Mouse (Mus musculus) lung, adult 2 months (tissue): ENCODE data around the gene Apaf1. TPM values are rescaled to one million over a fixed set of nuclear protein-coding genes. Genes with fewer than 3 reads are reported as not detected.

ENCODE experiments used
- DNase-seq: peaks from one replicate; pipeline ENCODE4 v3.0.0; 2022
- H3K4me1 ChIP-seq: fragments of 200-500 bp; 2 replicates; pipeline ENCODE4 v1.6.1; 2011; ENCODE audit warnings: low read length; ENCODE audit not compliant: control insufficient read depth, insufficient read depth
- H3K4me3 ChIP-seq: fragments of 200-500 bp; replicated peaks from 2 replicates; pipeline ENCODE3; 2011; ENCODE audit warnings: low read depth, mild to moderate bottlenecking, control low read depth, low read length; ENCODE audit errors: extremely low read depth
- CTCF ChIP-seq: fragments of 200-500 bp; IDR thresholded peaks from 2 replicates; pipeline ENCODE4 v1.5.1; 2011; ENCODE audit warnings: mild to moderate bottlenecking, low read length, control low read depth; ENCODE audit not compliant: insufficient read depth
- POLR2A ChIP-seq: fragments of 200-500 bp; IDR thresholded peaks from 2 replicates; pipeline ENCODE4 v1.6.1; 2011; ENCODE audit warnings: low read depth, mild to moderate bottlenecking, control low read depth, low read length, borderline replicate concordance; ENCODE audit errors: extremely low read depth
- WGBS: fragments of 180-500 bp; shearing (Covaris S2); methylation state at CpG from one replicate; pipeline ENCODE4 v1.1.7; 2018; 5-methylcytosine and 5-hydroxymethylcytosine counted together
- polyA plus RNA-seq: library from polyadenylated mRNA; depleted of rRNA; stranded (reverse); fragments of >200 nt; gene quantifications from 2 replicates; pipeline ENCODE4 v1.2.3, GENCODE M21; 2012; rRNA removed

Apaf1 gene
- polyA plus RNA-seq, 1 experiment: 10.0 TPM

GRCm38 (mm10) chr10:90965671-90966315 is 116.8 kb downstream of the Apaf1 start:
- TF ChIP-seq CTCF (no peak), POLR2A (no peak)

DNA sequence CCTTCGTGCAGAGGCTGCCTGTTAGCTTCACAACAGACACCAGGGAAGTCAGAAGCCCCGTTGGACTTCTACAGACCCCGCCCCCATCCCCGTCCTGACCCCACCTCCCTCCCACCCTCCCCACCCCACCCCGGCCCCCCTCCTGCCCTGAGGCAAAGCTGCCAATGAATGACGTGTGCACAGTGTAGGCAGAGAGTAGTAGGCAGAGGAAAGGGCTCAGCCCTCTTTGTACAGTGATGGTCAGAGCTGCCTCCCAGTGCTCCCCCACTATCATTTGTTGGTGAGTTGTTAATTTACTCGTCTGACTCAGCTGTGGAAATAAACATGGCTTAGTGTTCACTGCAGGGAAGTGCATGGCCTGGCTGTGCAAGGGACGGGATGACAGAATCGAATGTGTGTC is 118.1 kb downstream of the Apaf1 start:
- H3K4me3 ChIP-seq: no peak overlapping the region
- TF ChIP-seq CTCF (no peak), POLR2A (no peak)
- H3K4me1 ChIP-seq: no peaks in the 10 kb centered on the region
- WGBS: 21% methylated on average over 9 of the region's 9 CpGs
- no peak for DNase-seq

More at GRCm38 (mm10) chr10:90965671-90966315, 116.8 kb downstream of the Apaf1 start:
- no peak for DNase-seq
- no peak overlapping the region for H3K4me3 ChIP-seq
- H3K4me1 ChIP-seq: peaks cover 4% of the 10 kb centered on the region; the same call in 1 of the 2 replicates
- 53% methylated on average over 14 of the region's 14 CpGs for WGBS

DNA sequence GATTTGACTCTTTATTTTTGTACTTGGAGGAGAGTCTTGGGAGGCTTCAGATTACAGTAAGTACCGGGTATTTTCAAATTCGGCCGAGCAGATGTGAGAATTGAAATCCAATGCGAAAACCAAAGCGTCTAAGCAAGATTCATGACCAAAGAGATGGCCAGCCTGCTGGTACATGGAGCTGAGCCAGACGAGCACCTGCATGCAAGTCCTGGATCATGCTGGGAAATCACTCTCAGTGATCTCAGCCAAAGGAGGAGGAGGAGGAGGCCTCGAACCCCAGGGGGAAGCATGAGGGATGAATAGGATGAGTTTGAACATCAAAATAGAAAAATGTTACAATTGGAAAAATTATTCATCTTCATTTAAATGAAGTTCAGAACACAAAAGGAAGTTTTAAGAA is 122.2 kb downstream of the Apaf1 start:
- no peaks in the 10 kb centered on the region for H3K4me1 ChIP-seq
- no peak for DNase-seq
- TF ChIP-seq CTCF (no peak), POLR2A (no peak)
- 78% methylated on average over 7 of the region's 7 CpGs for WGBS
- no peak overlapping the region for H3K4me3 ChIP-seq

DNA sequence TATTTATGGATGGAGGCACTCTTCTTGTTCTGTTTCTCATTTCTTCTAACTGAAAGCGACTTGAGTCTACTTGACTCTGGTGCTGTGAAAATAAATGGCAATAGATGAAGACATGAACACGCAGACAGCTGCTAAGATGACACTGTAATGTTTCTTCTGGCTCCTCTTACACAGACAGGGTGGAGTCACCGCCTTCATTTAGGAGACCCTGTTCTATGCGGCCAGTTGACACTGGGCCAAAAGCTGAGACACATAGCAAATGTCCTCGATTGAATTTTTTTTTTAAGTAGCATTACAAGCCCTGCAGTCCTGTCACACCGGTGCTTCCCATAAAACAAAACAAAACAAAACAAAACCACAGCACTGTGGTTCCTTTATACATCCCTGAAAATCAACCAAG is 128.7 kb downstream of the Apaf1 start:
- TF ChIP-seq POLR2A: no peak
- TF ChIP-seq CTCF: no peak
- Histone ChIP-seq H3K4me1 (no peaks in the 10 kb centered on the region), H3K4me3 (no peak overlapping the region)
- 64% methylated on average over 6 of the region's 6 CpGs for WGBS
- no peak for DNase-seq

DNA sequence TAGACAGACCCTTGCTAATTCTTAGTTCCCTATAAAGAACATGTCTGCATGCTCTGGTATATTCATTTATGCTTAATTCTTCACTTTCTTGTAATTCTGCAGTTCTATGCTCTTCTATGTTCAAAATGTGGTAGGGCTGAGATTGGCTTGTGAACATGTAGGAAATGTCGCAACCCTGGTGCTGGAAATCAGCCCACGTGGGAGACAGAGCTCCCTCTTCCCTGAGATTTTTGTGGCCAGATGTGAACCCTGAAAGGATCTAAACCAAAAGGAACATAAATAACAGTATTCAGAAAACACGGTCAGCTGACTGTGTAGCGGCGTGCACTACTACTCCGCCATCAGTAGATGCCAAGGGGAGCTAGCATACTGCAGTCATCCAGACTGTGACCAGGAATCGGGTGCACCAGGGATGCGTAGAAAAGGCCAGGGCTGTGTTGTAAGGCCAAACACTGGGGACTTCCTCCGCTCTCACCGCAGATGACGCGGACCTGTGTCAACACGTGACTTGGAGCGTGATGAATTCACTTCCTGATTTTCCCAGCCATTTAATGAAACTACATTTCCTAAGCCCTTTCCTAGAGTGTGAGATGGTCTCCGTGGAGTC is 129.4 kb downstream of the Apaf1 start:
- WGBS: 83% methylated on average over 15 of the region's 15 CpGs
- H3K4me1 ChIP-seq: no peaks in the 10 kb centered on the region
- TF ChIP-seq POLR2A: no peak
- TF ChIP-seq CTCF: no peak
- DNase-seq: no peak
- H3K4me3 ChIP-seq: no peak overlapping the region

GRCm38 (mm10) chr10:90947608-90948373 is 134.8 kb downstream of the Apaf1 start:
- TF ChIP-seq POLR2A: no peak
- TF ChIP-seq CTCF: no peak
- no peaks in the 10 kb centered on the region for H3K4me1 ChIP-seq
- H3K4me3 ChIP-seq: no peak overlapping the region
- no peak for DNase-seq
- 85% methylated on average over 18 of the region's 18 CpGs for WGBS

DNA sequence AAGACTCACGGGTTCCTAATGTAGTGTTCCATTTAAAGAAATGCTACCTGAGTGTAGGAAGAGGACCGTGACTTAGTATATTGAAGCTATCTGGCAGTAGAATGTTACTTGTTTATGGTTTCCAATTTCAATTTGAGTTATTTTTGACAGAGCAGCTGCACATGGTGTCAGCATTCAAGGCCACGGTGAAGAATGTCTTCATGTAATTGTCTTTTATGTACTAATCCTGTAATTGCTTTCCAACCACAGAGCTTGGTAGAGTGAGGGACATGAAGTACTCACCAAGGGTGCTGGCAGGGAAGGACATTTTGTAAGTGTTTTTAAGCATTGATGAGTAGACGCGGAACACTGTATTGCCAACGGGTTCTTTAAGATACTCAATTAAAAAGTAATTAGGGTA is 135.5 kb downstream of the Apaf1 start:
- no peaks in the 10 kb centered on the region for H3K4me1 ChIP-seq
- TF ChIP-seq CTCF: no peak
- TF ChIP-seq POLR2A: no peak
- no peak overlapping the region for H3K4me3 ChIP-seq
- 86% methylated on average over 6 of the region's 6 CpGs for whole genome bisulfite sequencing
- no peak for DNase-seq

- Histone ChIP-seq H3K4me3 (no peak overlapping the region), H3K4me1 (no peaks in the 10 kb centered on the region)
- TF ChIP-seq CTCF (no peak), POLR2A (no peak)
- WGBS: 67% methylated on average over 14 of the region's 14 CpGs
- DNase-seq: no peak
Observed at GRCm38 (mm10) chr10:90942001-90942700, 140.4 kb downstream of the Apaf1 start.

DNA sequence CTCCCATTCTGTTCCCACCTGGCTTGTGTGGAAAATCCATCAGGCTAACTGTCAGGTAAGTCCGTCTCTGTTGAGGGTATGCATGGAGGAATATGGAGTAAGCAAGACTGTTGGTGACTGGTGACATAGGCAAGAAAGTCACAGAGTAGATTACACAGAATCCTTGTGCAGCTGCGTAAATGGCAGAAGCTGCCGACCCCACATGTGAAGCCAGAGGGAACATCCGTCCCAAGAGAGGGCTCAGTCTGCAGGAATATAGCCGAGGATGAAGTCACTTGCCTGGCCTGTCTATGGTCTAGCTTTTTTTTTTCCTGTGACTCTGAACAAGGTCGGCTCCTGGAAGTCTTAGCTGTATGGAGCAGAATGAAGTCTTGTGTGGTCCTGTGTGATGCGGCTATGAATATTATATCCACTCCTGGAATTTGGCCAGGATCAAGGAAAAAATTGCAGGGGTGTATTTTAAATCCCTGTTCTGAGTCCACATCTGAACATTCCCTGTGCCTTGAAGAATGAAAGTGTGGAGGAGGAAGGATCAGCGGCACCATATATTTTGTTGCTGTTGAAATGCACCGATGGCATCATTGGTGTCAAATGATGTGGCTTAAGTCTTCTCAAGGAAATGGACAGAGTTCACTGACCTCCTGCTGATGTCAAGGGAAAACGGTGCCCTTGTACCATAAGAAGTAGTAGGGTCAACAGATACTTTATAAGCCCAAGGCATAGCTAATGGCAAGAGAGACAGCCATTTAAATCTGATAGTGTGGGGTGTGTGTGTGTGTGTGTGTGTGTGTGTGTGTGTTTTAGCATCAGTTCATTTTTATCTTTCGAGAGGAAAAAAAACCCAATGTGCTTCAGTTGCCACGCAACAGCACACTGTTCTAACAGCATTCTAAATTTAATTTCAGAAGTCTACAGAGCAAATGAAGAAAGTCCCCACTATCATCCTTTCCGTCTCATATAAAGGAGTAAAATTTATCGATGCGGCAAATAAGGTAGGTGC is 141.7 kb downstream of the Apaf1 start:
- WGBS: 78% methylated on average over 15 of the region's 15 CpGs
- H3K4me3 ChIP-seq: no peak overlapping the region
- no peak for DNase-seq
- TF ChIP-seq CTCF: no peak
- no peak for TF ChIP-seq POLR2A
- no peaks in the 10 kb centered on the region for H3K4me1 ChIP-seq

Other genes starting within 250 kb of the Apaf1 start
- 3.5 and 5.7 TPM in 2 replicates for gene Ikbip, start 170 bp upstream of the Apaf1 start, polyA plus RNA-seq
- 228 and 232 TPM in 2 replicates for gene Slc25a3, start 41.3 kb upstream of the Apaf1 start, polyA plus RNA-seq
- 40.4 and 49.6 TPM in 2 replicates for gene Tmpo, start 98.5 kb upstream of the Apaf1 start, polyA plus RNA-seq